Mouse (Mus musculus) limb, embryonic 14.5 days (tissue): ENCODE results near the gene Nxpe3. TPM values are rescaled to one million over a fixed set of nuclear protein-coding genes. Genes with fewer than 3 reads are reported as not detected.

ENCODE experiments used
- ATAC-seq: fragments of 200-750 bp; cut with Nextera tagmentation; 2 replicates; pipeline ENCODE4 v1.8.0; 2017; ENCODE audit warnings: low read depth, moderate number of reproducible peaks, moderate TSS enrichment; ENCODE audit not compliant: low FRiP score
- DNase-seq: peaks from one replicate; pipeline ENCODE4 v3.0.0-alpha.2; 2015; ENCODE audit warnings: low spot score
- H3K27ac ChIP-seq: fragments of 300-500 bp; sonication (generic); replicated peaks from 2 replicates; pipeline ENCODE4 v1.5.1; 2014; ENCODE audit warnings: low read depth, mild to moderate bottlenecking, low read length, moderate library complexity, mixed read lengths
- H3K27me3 ChIP-seq: fragments of 300-500 bp; sonication (generic); 2 replicates; pipeline ENCODE4 v1.6.1; 2014; ENCODE audit warnings: low read length, mixed read lengths; ENCODE audit not compliant: control insufficient read depth, insufficient read depth
- H3K36me3 ChIP-seq: fragments of 300-500 bp; sonication (generic); 2 replicates; pipeline ENCODE4 v1.6.1; 2014; ENCODE audit warnings: mild to moderate bottlenecking, low read length, moderate library complexity, mixed read lengths; ENCODE audit not compliant: control insufficient read depth, insufficient read depth
- H3K4me1 ChIP-seq: fragments of 300-500 bp; sonication (generic); 2 replicates; pipeline ENCODE4 v1.6.1; 2014; ENCODE audit warnings: antibody characterized with exemption, low read length, mixed read lengths; ENCODE audit not compliant: control insufficient read depth, insufficient read depth
- H3K4me2 ChIP-seq: fragments of 300-500 bp; sonication (generic); replicated peaks from 2 replicates; pipeline ENCODE4 v1.6.1; 2014; ENCODE audit warnings: low read depth, mild to moderate bottlenecking, low read length, moderate library complexity; ENCODE audit not compliant: severe bottlenecking
- H3K4me3 ChIP-seq: fragments of 300-500 bp; sonication (generic); replicated peaks from 2 replicates; pipeline ENCODE4 v1.5.1; 2014; ENCODE audit warnings: low read length
- H3K9ac ChIP-seq: fragments of 300-500 bp; sonication (generic); 2 replicates; pipeline ENCODE4 v1.6.1; 2014; ENCODE audit warnings: mild to moderate bottlenecking, low read depth, low read length, moderate library complexity; ENCODE audit not compliant: severe bottlenecking
- H3K9me3 ChIP-seq: fragments of 300-500 bp; sonication (generic); 2 replicates; pipeline ENCODE4 v1.6.1; 2016; ENCODE audit warnings: low read length; ENCODE audit not compliant: control insufficient read depth
- POLR2A ChIP-seq: fragments of 200-500 bp; IDR thresholded peaks from 2 replicates; pipeline ENCODE4 v1.8.0; 2012; ENCODE audit warnings: inconsistent platforms, mild to moderate bottlenecking, moderate library complexity, borderline replicate concordance; ENCODE audit not compliant: insufficient read depth, insufficient read length; ENCODE audit errors: extremely low read depth
- WGBS: fragments of 180-500 bp; shearing (Covaris S2); extraction: QIAGEN DNeasy Blood & Tissue Kit; methylation state at CpG from one replicate; pipeline ENCODE4 v1.1.7; 2014; 5-methylcytosine and 5-hydroxymethylcytosine counted together
- polyA plus RNA-seq, 2 experiments: library from polyadenylated mRNA; depleted of rRNA in 1 of 2; stranded (reverse) in 1 of 2; unstranded in 1 of 2; fragments of >200 nt; fragmentation: Nextera tagmentation in 1 of 2; extraction: Ambion mirVana in 1 of 2; gene quantifications; 2 replicates each; pipeline versions ENCODE4 v1.2.1 to v1.2.3; 2012 to 2014

The Nxpe3 gene
- polyA plus RNA-seq, 2 experiments: 0.55 to 1.2 TPM

DNA sequence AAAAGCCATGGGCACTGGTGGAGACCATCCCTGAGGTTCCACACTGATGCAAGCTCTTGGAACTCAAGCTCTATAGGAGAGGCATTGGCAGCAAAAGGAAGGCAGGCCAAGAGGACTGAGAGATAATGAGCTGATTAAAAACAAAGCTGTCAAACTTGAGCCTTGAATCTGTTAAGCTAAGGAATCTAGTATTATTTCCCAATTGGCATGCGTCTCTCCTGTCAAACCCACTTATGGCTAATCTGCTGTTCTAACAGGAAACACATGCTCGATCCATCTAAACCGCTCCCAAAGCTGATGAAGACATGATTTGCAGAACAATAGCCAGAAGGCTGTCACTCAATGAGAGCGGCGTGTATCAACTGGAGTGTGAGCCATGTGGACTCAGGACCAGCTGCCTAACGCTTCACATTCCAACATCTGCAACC lies 87.6 kb downstream of the Nxpe3 start:
- DNase-seq (peak; percentile 63), ATAC-seq (peak; percentile 60; the same call in 1 of the 2 replicates)
- H3K9me3 ChIP-seq: no peaks in the 10 kb centered on the region
- H3K4me2 ChIP-seq: no peak overlapping the region
- H3K27me3 ChIP-seq: no peaks in the 10 kb centered on the region
- no peak overlapping the region for H3K4me3 ChIP-seq
- H3K9ac ChIP-seq: no peak overlapping the region
- no peak overlapping the region for H3K27ac ChIP-seq
- H3K36me3 ChIP-seq: peaks cover 19% of the 10 kb centered on the region
- TF ChIP-seq POLR2A: no peak
- 53% methylated on average over 6 of the region's 6 CpGs for WGBS
- H3K4me1 ChIP-seq: no peaks in the 10 kb centered on the region

DNA sequence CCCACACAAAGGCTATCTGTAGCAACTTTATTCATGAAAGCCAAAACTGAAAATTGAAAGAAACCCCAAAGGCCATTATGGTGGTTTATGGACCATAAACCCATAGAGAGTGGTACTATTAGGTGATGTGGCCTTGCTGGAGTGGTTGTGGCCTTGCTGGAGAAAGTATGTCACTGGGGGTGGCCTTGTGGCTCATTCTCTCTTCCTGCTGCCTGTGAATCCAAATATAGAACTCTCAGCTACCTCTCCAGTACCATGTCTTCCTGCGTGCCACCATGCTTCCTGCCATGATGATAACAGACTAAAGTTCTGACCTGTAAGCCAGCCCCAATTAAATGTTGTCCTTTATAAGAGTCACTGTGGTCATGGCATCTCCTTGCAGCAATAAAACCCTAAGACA lies 90.3 kb downstream of the Nxpe3 start:
- no peaks in the 10 kb centered on the region for H3K36me3 ChIP-seq
- no peak for DNase-seq
- no peak for TF ChIP-seq POLR2A
- no peak overlapping the region for H3K9ac ChIP-seq
- no peak overlapping the region for H3K27ac ChIP-seq
- no peaks in the 10 kb centered on the region for H3K27me3 ChIP-seq
- H3K4me3 ChIP-seq: no peak overlapping the region
- H3K4me1 ChIP-seq: no peaks in the 10 kb centered on the region
- H3K9me3 ChIP-seq: no peaks in the 10 kb centered on the region
- no peak for ATAC-seq
- WGBS: 80% methylated on average over 1 of the region's 1 CpGs
- H3K4me2 ChIP-seq: no peak overlapping the region

DNA sequence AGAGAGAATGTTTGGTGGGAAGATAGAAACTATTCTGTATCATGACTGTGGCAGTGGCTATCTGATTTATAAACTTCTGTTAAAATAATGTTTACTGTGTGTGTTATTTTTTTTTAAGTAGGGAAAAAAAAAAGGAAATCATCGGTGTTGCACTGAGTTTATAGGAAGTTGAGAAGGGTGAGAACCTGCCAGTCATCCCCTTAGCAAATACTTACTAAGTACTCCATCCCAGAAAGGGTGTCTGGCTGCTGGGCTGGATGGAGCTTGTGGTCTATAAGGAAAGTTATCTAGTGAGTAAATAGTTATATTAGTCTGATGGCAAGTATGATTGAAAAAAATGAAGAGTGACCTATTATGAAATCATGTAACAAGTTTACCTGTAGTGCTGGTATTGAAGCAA lies 93.5 kb downstream of the Nxpe3 start:
- Histone ChIP-seq H3K4me3 (no peak overlapping the region), H3K36me3 (no peaks in the 10 kb centered on the region), H3K27me3 (no peaks in the 10 kb centered on the region), H3K4me1 (no peaks in the 10 kb centered on the region), H3K9me3 (no peaks in the 10 kb centered on the region), H3K4me2 (no peak overlapping the region), H3K27ac (no peak overlapping the region), H3K9ac (no peak overlapping the region)
- DNase-seq (no peak), ATAC-seq (no peak)
- WGBS: 76% methylated on average over 1 of the region's 1 CpGs
- TF ChIP-seq POLR2A: no peak

DNA sequence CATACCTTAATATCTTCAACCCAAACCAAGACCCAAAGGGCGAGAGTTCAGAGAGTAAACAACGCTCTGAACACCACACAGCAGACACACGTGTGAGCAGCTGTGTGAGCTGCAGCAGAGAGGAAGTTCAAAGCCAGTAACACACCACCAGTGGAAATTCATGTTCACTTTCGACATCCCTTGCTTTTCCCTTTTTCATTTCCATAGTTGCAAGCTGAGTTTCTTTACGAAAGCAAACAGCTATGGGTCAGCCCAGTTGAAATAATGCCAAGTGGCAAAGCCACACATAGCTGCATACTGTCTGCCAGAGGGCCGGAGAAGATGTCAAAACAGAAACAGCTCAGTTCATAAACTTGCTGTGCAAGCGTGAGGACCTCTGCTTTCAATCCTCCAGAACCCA lies 96.2 kb downstream of the Nxpe3 start:
- no peaks in the 10 kb centered on the region for H3K36me3 ChIP-seq
- DNase-seq: no peak
- TF ChIP-seq POLR2A: no peak
- 80% methylated on average over 7 of the region's 7 CpGs for WGBS
- H3K27ac ChIP-seq: no peak overlapping the region
- no peaks in the 10 kb centered on the region for H3K4me1 ChIP-seq
- no peaks in the 10 kb centered on the region for H3K27me3 ChIP-seq
- ATAC-seq: no peak
- no peak overlapping the region for H3K9ac ChIP-seq
- H3K4me3 ChIP-seq: no peak overlapping the region
- H3K4me2 ChIP-seq: no peak overlapping the region
- H3K9me3 ChIP-seq: no peaks in the 10 kb centered on the region

GRCm38 (mm10) chr16:55790326-55790725 lies 104.8 kb downstream of the Nxpe3 start:
- Histone ChIP-seq H3K27me3 (no peaks in the 10 kb centered on the region), H3K36me3 (no peaks in the 10 kb centered on the region), H3K27ac (no peak overlapping the region), H3K4me3 (no peak overlapping the region), H3K9me3 (no peaks in the 10 kb centered on the region), H3K4me2 (no peak overlapping the region), H3K9ac (no peak overlapping the region), H3K4me1 (no peaks in the 10 kb centered on the region)
- TF ChIP-seq POLR2A: no peak
- 82% methylated on average over 7 of the region's 7 CpGs for WGBS
- ATAC-seq (no peak), DNase-seq (no peak)

Other genes with a start within 250 kb of the Nxpe3 start
- gene Nfkbiz, start 56.4 kb downstream of the Nxpe3 start, polyA plus RNA-seq (2012; rRNA removed): 9.2 and 10.0 TPM in 2 replicates
- gene Nfkbiz, start 56.4 kb downstream of the Nxpe3 start, polyA plus RNA-seq (2014; fragmentation: Nextera tagmentation; extraction: Ambion mirVana): 5.0 and 5.3 TPM in 2 replicates
- 7.0 and 7.4 TPM in 2 replicates for gene Cep97, start 39.6 kb upstream of the Nxpe3 start, polyA plus RNA-seq (2012; rRNA removed)
- gene Cep97, start 39.6 kb upstream of the Nxpe3 start, polyA plus RNA-seq (2014; fragmentation: Nextera tagmentation; extraction: Ambion mirVana): 8.0 and 9.1 TPM in 2 replicates
- gene Rpl24, start 71.0 kb upstream of the Nxpe3 start, polyA plus RNA-seq (2012; rRNA removed): 481 and 816 TPM in 2 replicates
- gene Rpl24, start 71.0 kb upstream of the Nxpe3 start, polyA plus RNA-seq (2014; fragmentation: Nextera tagmentation; extraction: Ambion mirVana): 867 and 876 TPM in 2 replicates
- 10.2 and 12.3 TPM in 2 replicates for gene Zbtb11, start 78.6 kb upstream of the Nxpe3 start, polyA plus RNA-seq (2012; rRNA removed)
- 17.7 and 22.1 TPM in 2 replicates for gene Zbtb11, start 78.6 kb upstream of the Nxpe3 start, polyA plus RNA-seq (2014; fragmentation: Nextera tagmentation; extraction: Ambion mirVana)
- gene Pcnp, start 134.5 kb upstream of the Nxpe3 start, polyA plus RNA-seq (2012; rRNA removed): 76.8 and 99.6 TPM in 2 replicates
- 230 and 242 TPM in 2 replicates for gene Pcnp, start 134.5 kb upstream of the Nxpe3 start, polyA plus RNA-seq (2014; fragmentation: Nextera tagmentation; extraction: Ambion mirVana)
- 7.8 and 11.3 TPM in 2 replicates for gene Trmt10c, start 142.5 kb upstream of the Nxpe3 start, polyA plus RNA-seq (2012; rRNA removed)
- 25.7 and 26.9 TPM in 2 replicates for gene Trmt10c, start 142.5 kb upstream of the Nxpe3 start, polyA plus RNA-seq (2014; fragmentation: Nextera tagmentation; extraction: Ambion mirVana)
- gene Senp7, start 153.1 kb upstream of the Nxpe3 start, polyA plus RNA-seq (2012; rRNA removed): 25.3 and 27.6 TPM in 2 replicates
- 34.5 and 37.3 TPM in 2 replicates for gene Senp7, start 153.1 kb upstream of the Nxpe3 start, polyA plus RNA-seq (2014; fragmentation: Nextera tagmentation; extraction: Ambion mirVana)